Mouse (Mus musculus): ENCODE data around the gene Dnal1. TPM values are rescaled to one million over a fixed set of nuclear protein-coding genes. Genes with fewer than 3 reads are reported as not detected.
"Not testable (repeated sequence)": the region's sequence is repeated elsewhere in the genome, so short reads cannot be mapped to it uniquely, and the experiment has no call there.

Dnal1 gene
- total and polyA plus RNA-seq, 3 experiments, result 0.14 to 1.1 (median 0.49) TPM

GRCm38 (mm10) chr12:84100071-84100470 is 14.1 kb upstream of the Dnal1 start:
- no peaks in the 10 kb centered on the region for H3K36me3 ChIP-seq (replicated peaks)
- H3K4me1 ChIP-seq (ENCODE audit: insufficient read depth, low read depth, low read length), result no peaks in the 10 kb centered on the region
- TF ChIP-seq GATA1 (IDR thresholded peaks at IDR 0.05; ENCODE audit: borderline replicate concordance, low read length) (no peak), GATA2 (IDR thresholded peaks at IDR 0.05; ENCODE audit: borderline replicate concordance, low read depth, low read length) (no peak), TAL1 (conservative IDR thresholded peaks at IDR 0.05; ENCODE audit: low read depth, low read length) (no peak), CTCF (IDR thresholded peaks at IDR 0.05; ENCODE audit: low read depth, low read length) (no peak), POLR2AphosphoS5 (IDR thresholded peaks at IDR 0.05; ENCODE audit: insufficient replicate concordance, low read depth, low read length) (no peak)
- ATAC-seq (ENCODE audit: extremely low read depth, insufficient number of reproducible peaks, low FRiP score, poor library complexity, severe bottlenecking) (no peak), DNase-seq (ENCODE audit: low spot score) (no peak)
- peaks cover 26% of the 10 kb centered on the region for H3K27me3 ChIP-seq (ENCODE audit: insufficient read depth, low read length)
- H3K4me3 ChIP-seq (ENCODE audit: low read depth, low read length), result no peak overlapping the region
- no peaks in the 10 kb centered on the region for H3K9me3 ChIP-seq (replicated peaks)

DNA sequence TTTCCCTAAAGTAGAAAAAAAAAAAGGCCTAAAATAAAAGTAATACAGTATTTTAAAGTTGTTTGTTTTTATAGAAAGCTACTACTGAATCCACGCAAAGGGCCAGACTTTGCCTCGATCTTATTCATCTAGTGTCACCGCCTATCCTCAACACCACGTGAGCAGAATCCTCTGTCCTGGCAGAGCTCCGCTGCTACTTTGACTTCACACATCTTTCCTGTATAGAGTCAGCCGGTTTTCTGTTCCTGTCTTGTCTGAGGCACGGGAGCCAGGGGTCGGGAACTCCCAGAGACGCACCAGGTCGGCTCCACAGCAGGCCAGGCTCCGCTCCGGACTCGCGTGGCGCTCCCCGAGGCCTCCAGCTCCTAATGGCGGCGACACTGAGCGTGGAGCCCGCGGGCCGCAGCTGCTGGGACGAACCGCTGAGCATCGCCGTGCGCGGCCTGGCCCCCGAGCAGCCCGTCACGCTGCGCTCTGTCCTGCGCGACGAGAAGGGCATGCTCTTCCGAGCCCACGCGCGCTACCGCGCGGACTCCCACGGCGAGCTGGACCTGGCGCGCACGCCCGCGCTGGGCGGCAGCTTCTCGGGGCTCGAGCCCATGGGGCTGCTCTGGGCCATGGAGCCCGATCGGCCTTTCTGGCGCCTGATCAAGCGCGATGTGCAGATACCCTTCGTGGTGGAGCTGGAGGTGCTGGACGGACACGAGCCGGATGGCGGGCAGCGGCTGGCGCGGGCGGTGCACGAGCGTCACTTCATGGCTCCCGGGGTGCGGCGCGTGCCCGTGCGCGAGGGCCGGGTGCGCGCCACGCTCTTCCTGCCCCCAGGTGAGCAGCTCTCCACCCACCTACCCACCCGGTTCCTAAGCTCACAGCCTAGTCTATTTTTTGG is 13.3 kb upstream of the Dnal1 start, which contains the start of gene Acot6:
Acot6 (plus strand) TSS at position 51 of the 889 bp plus-strand sequence.
- ATAC-seq (ENCODE audit: extremely low read depth, insufficient number of reproducible peaks, low FRiP score, poor library complexity, severe bottlenecking); H3K4me3 ChIP-seq (ENCODE audit: low read depth, low read length): not testable (repeated sequence)

DNA sequence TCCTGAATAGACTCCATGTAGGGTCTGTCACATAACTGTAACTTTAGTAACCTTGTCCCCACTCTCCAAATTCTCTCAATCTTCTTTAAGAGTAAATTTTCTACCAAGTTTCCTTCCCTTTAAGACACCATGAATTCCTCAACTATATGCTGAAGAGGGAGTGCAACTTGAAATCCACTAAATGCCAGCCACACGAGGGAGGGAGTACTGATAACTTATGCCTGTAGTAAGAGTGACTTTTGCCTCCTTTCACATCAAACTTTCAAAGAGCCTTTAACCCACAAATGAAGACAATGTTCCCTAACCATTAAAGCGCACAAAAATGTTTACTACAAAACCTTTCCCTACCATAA is 12.7 kb upstream of the Dnal1 start:
- H3K9me3 ChIP-seq (replicated peaks), result no peaks in the 10 kb centered on the region
- no peaks in the 10 kb centered on the region for H3K36me3 ChIP-seq (replicated peaks)
- no peak for TF ChIP-seq GATA2 (IDR thresholded peaks at IDR 0.05; ENCODE audit: borderline replicate concordance, low read depth, low read length)
- no peak for TF ChIP-seq CTCF (IDR thresholded peaks at IDR 0.05; ENCODE audit: low read depth, low read length)
- no peak for TF ChIP-seq GATA1 (IDR thresholded peaks at IDR 0.05; ENCODE audit: borderline replicate concordance, low read length)
- no peak for TF ChIP-seq POLR2AphosphoS5 (IDR thresholded peaks at IDR 0.05; ENCODE audit: insufficient replicate concordance, low read depth, low read length)
- no peak for TF ChIP-seq TAL1 (conservative IDR thresholded peaks at IDR 0.05; ENCODE audit: low read depth, low read length)
- no peak for ATAC-seq (ENCODE audit: extremely low read depth, insufficient number of reproducible peaks, low FRiP score, poor library complexity, severe bottlenecking)
- no peak overlapping the region for H3K4me3 ChIP-seq (ENCODE audit: low read depth, low read length)
- DNase-seq (ENCODE audit: low spot score), result no peak
- H3K27me3 ChIP-seq (ENCODE audit: insufficient read depth, low read length), result peaks cover 22% of the 10 kb centered on the region
- H3K4me1 ChIP-seq (ENCODE audit: insufficient read depth, low read depth, low read length), result no peaks in the 10 kb centered on the region

More for the DNA sequence above, 13.3 kb upstream of the Dnal1 start, which contains the start of gene Acot6:
- not testable (repeated sequence) for H3K36me3 ChIP-seq (replicated peaks); H3K9me3 ChIP-seq (replicated peaks); DNase-seq (ENCODE audit: low spot score); H3K4me1 ChIP-seq (ENCODE audit: insufficient read depth, low read depth, low read length)
- H3K27me3 ChIP-seq (ENCODE audit: insufficient read depth, low read length), result peaks cover 23% of the 10 kb centered on the region

DNA sequence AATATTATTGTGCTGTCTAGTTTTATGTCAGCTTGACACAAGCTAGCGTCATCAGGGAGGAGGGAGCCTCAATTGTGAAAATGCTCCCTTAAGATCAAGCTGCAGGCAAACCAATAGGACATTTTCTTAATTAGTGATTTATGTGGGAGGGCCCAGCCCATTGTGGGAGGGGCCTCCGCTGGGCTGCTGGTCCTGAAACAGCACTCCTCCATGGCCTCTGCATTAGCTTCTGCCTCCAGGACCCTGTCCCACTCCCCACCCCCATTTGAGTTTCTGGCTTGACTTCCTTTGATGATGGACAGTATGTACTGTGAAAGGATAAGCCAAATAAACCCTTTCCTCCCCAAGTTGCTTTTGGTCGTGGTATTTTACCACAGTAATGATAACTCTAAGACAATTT is 7.2 kb upstream of the Dnal1 start:
- Histone ChIP-seq H3K4me1 (ENCODE audit: insufficient read depth, low read depth, low read length) (peaks cover 6% of the 10 kb centered on the region; the same call in 1 of the 2 replicates), H3K9me3 (replicated peaks) (no peaks in the 10 kb centered on the region)

GRCm38 (mm10) chr12:84107692-84108091 is 6.5 kb upstream of the Dnal1 start:
- H3K36me3 ChIP-seq (replicated peaks), result no peaks in the 10 kb centered on the region
- H3K9me3 ChIP-seq (replicated peaks), result no peaks in the 10 kb centered on the region
- DNase-seq (ENCODE audit: low spot score) (no peak), ATAC-seq (ENCODE audit: extremely low read depth, insufficient number of reproducible peaks, low FRiP score, poor library complexity, severe bottlenecking) (no peak)
- TF ChIP-seq CTCF (IDR thresholded peaks at IDR 0.05; ENCODE audit: low read depth, low read length), result no peak
- TF ChIP-seq TAL1 (conservative IDR thresholded peaks at IDR 0.05; ENCODE audit: low read depth, low read length), result no peak
- TF ChIP-seq GATA2 (IDR thresholded peaks at IDR 0.05; ENCODE audit: borderline replicate concordance, low read depth, low read length), result no peak
- no peak for TF ChIP-seq GATA1 (IDR thresholded peaks at IDR 0.05; ENCODE audit: borderline replicate concordance, low read length)
- TF ChIP-seq POLR2AphosphoS5 (IDR thresholded peaks at IDR 0.05; ENCODE audit: insufficient replicate concordance, low read depth, low read length), result no peak
- H3K27me3 ChIP-seq (ENCODE audit: insufficient read depth, low read length), result peaks cover 10% of the 10 kb centered on the region
- H3K4me1 ChIP-seq (ENCODE audit: insufficient read depth, low read depth, low read length), result peaks cover 6% of the 10 kb centered on the region; the same call in 1 of the 2 replicates
- H3K4me3 ChIP-seq (ENCODE audit: low read depth, low read length), result no peak overlapping the region

More for the DNA sequence above, 7.2 kb upstream of the Dnal1 start:
- TF ChIP-seq TAL1 (conservative IDR thresholded peaks at IDR 0.05; ENCODE audit: low read depth, low read length) (no peak), GATA2 (IDR thresholded peaks at IDR 0.05; ENCODE audit: borderline replicate concordance, low read depth, low read length) (no peak), POLR2AphosphoS5 (IDR thresholded peaks at IDR 0.05; ENCODE audit: insufficient replicate concordance, low read depth, low read length) (no peak), CTCF (IDR thresholded peaks at IDR 0.05; ENCODE audit: low read depth, low read length) (no peak), GATA1 (IDR thresholded peaks at IDR 0.05; ENCODE audit: borderline replicate concordance, low read length) (no peak)
- Histone ChIP-seq H3K4me3 (ENCODE audit: low read depth, low read length) (no peak overlapping the region), H3K27me3 (ENCODE audit: insufficient read depth, low read length) (peaks cover 8% of the 10 kb centered on the region), H3K36me3 (replicated peaks) (no peaks in the 10 kb centered on the region)
- ATAC-seq (ENCODE audit: extremely low read depth, insufficient number of reproducible peaks, low FRiP score, poor library complexity, severe bottlenecking), result no peak
- no peak for DNase-seq (ENCODE audit: low spot score)

- H3K27me3 ChIP-seq (ENCODE audit: insufficient read depth, low read length), result peaks cover 19% of the 10 kb centered on the region
- H3K4me3 ChIP-seq (ENCODE audit: low read depth, low read length), result no peak overlapping the region
- DNase-seq (ENCODE audit: low spot score) (no peak), ATAC-seq (ENCODE audit: extremely low read depth, insufficient number of reproducible peaks, low FRiP score, poor library complexity, severe bottlenecking) (no peak)
- TF ChIP-seq GATA2 (IDR thresholded peaks at IDR 0.05; ENCODE audit: borderline replicate concordance, low read depth, low read length), result no peak
- no peak for TF ChIP-seq CTCF (IDR thresholded peaks at IDR 0.05; ENCODE audit: low read depth, low read length)
- TF ChIP-seq GATA1 (IDR thresholded peaks at IDR 0.05; ENCODE audit: borderline replicate concordance, low read length), result no peak
- TF ChIP-seq POLR2AphosphoS5 (IDR thresholded peaks at IDR 0.05; ENCODE audit: insufficient replicate concordance, low read depth, low read length), result no peak
- no peak for TF ChIP-seq TAL1 (conservative IDR thresholded peaks at IDR 0.05; ENCODE audit: low read depth, low read length)
- peaks cover 9% of the 10 kb centered on the region for H3K4me1 ChIP-seq (ENCODE audit: insufficient read depth, low read depth, low read length)
- no peaks in the 10 kb centered on the region for H3K36me3 ChIP-seq (replicated peaks)
- H3K9me3 ChIP-seq (replicated peaks), result no peaks in the 10 kb centered on the region
Measured at GRCm38 (mm10) chr12:84109924-84110323, 4.2 kb upstream of the Dnal1 start.

Measured in G1E (cell line).